11 mouse cellular contexts compared by ENCODE assay signal in genomic region chr9:71934833-71935232, GRCm38 (mm10).
"Had no signal": no experiment of that assay in that cellular context is flagged by ENCODE, and none has a peak within 500 bp of the region (broad histone marks: within the 10 kb centered on the region; RNA-seq: fewer than 3 reads in every experiment).

No protein-coding gene starts in this region.

- DNase-seq: kidney, postnatal 14 days; kidney, postnatal 4 days; left cerebral cortex, postnatal 4 days; liver, postnatal 0 days; lung, embryonic 14.5 days; right cerebral cortex, adult 18-20 months; right cerebral cortex, postnatal 25 days; spleen, adult 18-20 months; thymus, adult 2 months; thymus, postnatal 14 days; thymus, postnatal 4 days had no signal
